Mouse (Mus musculus) liver, postnatal 0 days (tissue): Measurements from ENCODE around the gene Cdc14a.

Experiments
- CTCF ChIP-seq: sonication (generic); IDR thresholded peaks from 2 replicates; pipeline ENCODE4 v1.5.1; 2016; ENCODE audit warnings: antibody characterized with exemption, low read depth
- EP300 ChIP-seq: IDR thresholded peaks from 2 replicates; pipeline ENCODE4 v1.6.1; 2016; ENCODE audit warnings: antibody characterized with exemption, low read depth, mild to moderate bottlenecking

GRCm38 (mm10) chr3:116424160-116424972 lies 534 bp upstream of the Cdc14a start:
- no peak for TF ChIP-seq CTCF
- no peak for TF ChIP-seq EP300
